Mouse (Mus musculus) testis, adult 2 months (tissue): ENCODE measurements around the gene Il1a. TPM values are rescaled to one million over a fixed set of nuclear protein-coding genes. Genes with fewer than 3 reads are reported as not detected.

Source experiments
- H3K27ac ChIP-seq: fragments of 200-500 bp; 2 replicates; pipeline ENCODE4 v1.5.1; 2012; ENCODE audit warnings: low read depth, low read length; ENCODE audit not compliant: control insufficient read depth, insufficient read depth
- H3K27me3 ChIP-seq: fragments of 200-500 bp; 2 replicates; pipeline ENCODE4 v1.6.1; 2012; ENCODE audit warnings: mild to moderate bottlenecking, low read length, moderate library complexity; ENCODE audit not compliant: control insufficient read depth, insufficient read depth
- H3K36me3 ChIP-seq: fragments of 200-500 bp; 2 replicates; pipeline ENCODE4 v1.6.1; 2012; ENCODE audit warnings: mild to moderate bottlenecking, low read length; ENCODE audit not compliant: control insufficient read depth, insufficient read depth
- H3K4me1 ChIP-seq: fragments of 200-500 bp; 2 replicates; pipeline ENCODE4 v1.6.1; 2012; ENCODE audit warnings: low read length; ENCODE audit not compliant: control insufficient read depth, insufficient read depth
- H3K4me3 ChIP-seq: fragments of 200-500 bp; 2 replicates; pipeline ENCODE4 v1.5.1; 2012; ENCODE audit warnings: low read depth, mild to moderate bottlenecking, low read length, moderate library complexity, mixed read lengths; ENCODE audit not compliant: control insufficient read depth
- CTCF ChIP-seq: fragments of 200-500 bp; IDR thresholded peaks from 2 replicates; pipeline ENCODE4 v1.5.1; 2012; ENCODE audit warnings: low read depth, mild to moderate bottlenecking, inconsistent platforms, low read length, moderate library complexity; ENCODE audit not compliant: control insufficient read depth, insufficient read depth, insufficient replicate concordance
- POLR2A ChIP-seq: fragments of 200-500 bp; IDR thresholded peaks from 2 replicates; pipeline ENCODE4 v1.6.1; 2012; ENCODE audit warnings: low read depth, mild to moderate bottlenecking, inconsistent platforms, low read length, moderate library complexity; ENCODE audit not compliant: control insufficient read depth
- polyA plus RNA-seq: library from polyadenylated mRNA; depleted of rRNA; stranded (reverse); fragments of >200 nt; gene quantifications from 2 replicates; pipeline ENCODE4 v1.2.3, GENCODE M21; 2012; rRNA removed

The Il1a gene
- polyA plus RNA-seq, 1 experiment = 0.22 TPM

- H3K27ac ChIP-seq = no peak overlapping the region
- no peaks in the 10 kb centered on the region for H3K27me3 ChIP-seq
- H3K4me1 ChIP-seq = peaks cover 8% of the 10 kb centered on the region
- TF ChIP-seq CTCF (no peak), POLR2A (no peak)
- no peak overlapping the region for H3K4me3 ChIP-seq
- no peaks in the 10 kb centered on the region for H3K36me3 ChIP-seq
Observed at GRCm38 (mm10) chr2:129253631-129253970, 56.2 kb downstream of the Il1a start.

DNA sequence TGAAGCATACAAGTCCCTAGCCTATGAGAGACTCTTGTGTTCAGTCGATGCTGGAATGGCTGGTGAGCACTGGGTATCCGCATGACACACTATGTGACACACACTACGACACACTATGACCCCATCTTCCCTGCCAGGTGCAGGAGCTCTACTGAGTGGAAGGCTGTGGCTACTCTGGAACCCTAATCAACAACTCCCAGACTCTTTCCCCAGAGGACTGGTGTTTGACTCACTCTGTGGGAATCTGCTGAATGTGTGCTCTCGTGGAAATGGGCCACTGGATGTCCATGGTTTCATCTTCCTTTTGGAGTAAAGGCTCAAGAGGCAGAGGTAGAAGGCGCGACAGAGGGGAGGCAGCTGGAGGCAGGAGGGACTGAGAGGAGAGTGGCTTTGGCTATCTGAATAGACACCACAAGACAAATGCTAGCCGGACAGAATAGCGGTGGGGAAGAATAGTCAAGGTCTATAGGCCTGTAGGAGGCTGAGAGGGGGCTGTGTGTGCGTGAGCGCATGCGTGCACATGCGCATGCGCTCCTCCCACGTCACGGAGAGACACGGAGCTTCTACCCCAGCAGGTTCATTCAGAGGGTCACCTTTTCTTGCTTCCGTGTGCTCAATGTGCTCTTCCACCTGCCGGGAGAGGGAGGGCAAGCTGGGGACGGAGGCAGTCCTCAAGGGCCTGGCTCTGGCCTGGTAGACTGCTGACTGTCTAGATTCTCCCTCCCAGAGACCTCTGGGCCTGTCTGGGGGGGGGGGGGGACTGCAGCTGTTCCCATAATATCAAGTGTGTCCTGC, 56.7 kb downstream of the Il1a start:
- TF ChIP-seq CTCF (no peak), POLR2A (peak; percentile 33; the same call in 1 of the 2 replicates)
- H3K27ac ChIP-seq = no peak overlapping the region
- no peaks in the 10 kb centered on the region for H3K27me3 ChIP-seq
- no peaks in the 10 kb centered on the region for H3K36me3 ChIP-seq
- peak overlapping the region; percentile 70 for H3K4me3 ChIP-seq
- H3K4me1 ChIP-seq = peaks cover 8% of the 10 kb centered on the region

Other genes with a start within 250 kb of the Il1a start
- 0.43 and 0.54 TPM in 2 replicates for gene Ttl, start 244.0 kb downstream of the Il1a start, polyA plus RNA-seq
- 4.5 and 4.9 TPM in 2 replicates for gene Polr1b, start 209.0 kb downstream of the Il1a start, polyA plus RNA-seq
- 16.7 and 17.2 TPM in 2 replicates for gene Chchd5, start 180.3 kb downstream of the Il1a start, polyA plus RNA-seq
- gene Slc20a1, start 111.2 kb downstream of the Il1a start, polyA plus RNA-seq = 10.8 and 14.9 TPM in 2 replicates
- 10.2 and 11.6 TPM in 2 replicates for gene Ckap2l, start 12.8 kb downstream of the Il1a start, polyA plus RNA-seq
- 0.38 and 0.64 TPM in 2 replicates for gene Il1b, start 61.2 kb upstream of the Il1a start, polyA plus RNA-seq
- 0.06 TPM in 1 of 2 replicates, not detected in the other for gene F830045P16Rik, start 226.6 kb upstream of the Il1a start, polyA plus RNA-seq